Mouse (Mus musculus): ENCODE measurements around the gene Gsto1.

DNA sequence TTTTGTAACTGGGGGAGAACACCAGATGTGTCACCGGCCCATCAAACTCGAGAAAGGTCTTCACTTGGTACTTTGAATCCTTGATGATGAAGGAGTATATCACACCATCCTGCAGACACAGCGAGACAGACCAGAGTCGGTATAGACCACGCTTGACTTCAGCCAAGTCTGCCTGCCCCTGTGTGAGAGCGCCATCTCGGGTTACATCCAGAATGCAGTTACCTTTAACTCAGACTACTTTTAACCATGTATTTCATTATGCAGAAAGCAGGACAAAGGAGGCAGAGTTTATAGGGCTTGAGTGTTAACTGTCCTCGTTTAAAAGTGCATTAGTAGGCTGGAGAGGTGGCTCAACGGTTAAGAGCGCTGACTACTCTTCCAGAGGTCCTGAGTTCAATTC lies 42.7 kb upstream of the Gsto1 start:
- TF ChIP-seq CTCF (IDR thresholded peaks at IDR 0.05; ENCODE audit: borderline replicate concordance, control insufficient read depth, extremely low read depth, insufficient read depth, low read length, poor library complexity) (no peak), POLR2A (IDR thresholded peaks at IDR 0.05; ENCODE audit: control insufficient read depth, extremely low read depth, insufficient read depth, low read length, poor library complexity) (no peak)

Measured in thymus, adult 2 months (tissue).